Mouse (Mus musculus) cerebellum, adult 2 months (tissue): ENCODE measurements around the gene Cbx6.

Experiments
- CTCF ChIP-seq: fragments of 200-500 bp; IDR thresholded peaks from 2 replicates; pipeline ENCODE4 v1.5.1; 2011; ENCODE audit warnings: low read depth, mild to moderate bottlenecking, control low read depth, low read length, moderate library complexity, borderline replicate concordance; ENCODE audit not compliant: insufficient read depth
- POLR2A ChIP-seq: fragments of 200-500 bp; IDR thresholded peaks from 2 replicates; pipeline ENCODE4 v1.6.1; 2011; ENCODE audit warnings: low read length, control low read depth, borderline replicate concordance; ENCODE audit not compliant: insufficient read depth

DNA sequence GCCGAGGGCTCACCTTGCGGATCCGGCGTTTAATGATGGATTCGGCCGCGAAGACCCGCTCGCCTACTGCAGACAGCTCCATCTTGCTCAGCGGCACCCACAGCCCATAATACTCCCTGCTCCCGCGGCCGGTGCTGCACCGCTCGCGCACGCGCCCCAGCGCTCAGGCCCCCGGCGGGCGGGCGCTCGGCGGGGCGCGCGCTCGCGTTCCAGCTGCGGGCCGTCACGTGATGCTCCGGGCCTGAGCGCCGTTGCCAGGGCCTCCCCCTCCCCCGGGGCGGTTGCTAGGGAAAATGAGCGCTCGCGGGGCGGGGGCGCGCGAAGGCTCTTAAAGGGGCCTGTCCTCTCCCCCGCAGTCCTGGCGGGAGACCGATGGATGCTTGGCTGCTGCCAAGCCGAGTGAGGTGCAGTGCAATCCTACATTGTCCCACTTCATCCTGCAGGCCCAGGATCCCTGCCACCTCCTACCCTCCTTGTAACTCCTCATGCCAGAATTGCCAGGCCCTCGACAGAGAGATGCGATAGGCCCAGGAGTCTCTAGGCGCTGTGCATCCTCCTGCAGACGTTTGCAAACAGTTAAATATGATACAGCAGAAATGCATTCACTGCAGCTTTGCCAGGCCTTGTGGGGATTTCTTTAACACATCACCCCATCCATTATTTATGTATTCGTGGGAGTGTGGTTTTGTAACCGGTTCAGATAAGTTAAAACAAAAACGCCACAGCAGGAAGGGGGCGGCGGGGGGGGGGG lies at the start of gene Cbx6, which contains the start of gene Npcd:
- TF ChIP-seq POLR2A (peak; percentile 80), CTCF (no peak)
